Mouse (Mus musculus) MEL (cell line): Measurements from ENCODE around the gene Nek2.

Source experiments
- EP300 ChIP-seq, 2 experiments: IDR thresholded peaks; 2 replicates each; pipeline ENCODE4 v1.6.1; 2011; ENCODE audit warnings: improper control_type of control experiment in 2 of 2, low read length in 2 of 2, low read depth in 1 of 2, mild to moderate bottlenecking in 1 of 2
- MAX ChIP-seq: IDR thresholded peaks from 2 replicates; pipeline ENCODE4 v1.6.1; 2011; ENCODE audit warnings: low read length, improper control_type of control experiment
- NRF1 ChIP-seq: IDR thresholded peaks from 2 replicates; pipeline ENCODE4 v1.6.1; 2014; ENCODE audit warnings: low read depth, mild to moderate bottlenecking, inconsistent platforms, low read length, improper control_type of control experiment, moderate library complexity; ENCODE audit not compliant: poor library complexity, insufficient read depth, severe bottlenecking
- USF1 ChIP-seq: IDR thresholded peaks from 2 replicates; pipeline ENCODE4 v1.6.1; 2014; ENCODE audit warnings: low read depth, mild to moderate bottlenecking, inconsistent platforms, low read length, improper control_type of control experiment, moderate library complexity
- USF2 ChIP-seq, 2 experiments: IDR thresholded peaks; 2 replicates each; pipeline ENCODE4 v1.6.1; 2011 to 2012; ENCODE audit warnings: improper control_type of control experiment in 2 of 2, low read length in 2 of 2, borderline replicate concordance in 1 of 2, inconsistent platforms in 1 of 2, low read depth in 1 of 2, mild to moderate bottlenecking in 1 of 2; ENCODE audit not compliant: insufficient read depth in 1 of 2

DNA sequence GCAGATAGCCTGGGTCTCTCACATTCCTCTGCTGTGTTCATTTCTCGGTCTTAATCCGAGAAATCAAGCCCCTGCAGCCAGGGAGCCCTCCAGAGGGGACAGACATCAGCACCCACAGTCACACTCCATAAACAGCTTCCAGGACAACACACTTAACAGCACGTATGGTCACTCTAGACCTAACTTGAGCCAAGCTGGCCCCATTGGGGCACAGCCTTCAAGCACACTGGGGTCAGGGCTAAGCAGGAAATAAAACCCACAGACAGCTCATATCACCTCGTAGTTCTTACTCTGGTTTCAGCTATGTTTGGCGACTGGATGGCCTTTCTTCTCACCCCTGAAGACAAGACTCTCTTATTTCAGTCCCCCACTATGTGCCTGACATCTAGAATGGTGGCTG is 16.5 kb upstream of the Nek2 start:
- no peak for TF ChIP-seq NRF1
- TF ChIP-seq USF1, result no peak
- TF ChIP-seq USF2 (IDR thresholded peaks at IDR 0.05; ENCODE audit: borderline replicate concordance in 1 of 2, insufficient read depth in 1 of 2, low read depth in 1 of 2, low read length in 2 of 2), result no peak
- TF ChIP-seq EP300 (IDR thresholded peaks at IDR 0.05; ENCODE audit: low read depth in 1 of 2, low read length in 2 of 2), result no peak
- no peak for TF ChIP-seq MAX
